Mouse (Mus musculus): ENCODE data around the gene Kif1b.

GRCm38 (mm10) chr4:149188563-149188962 is 118.9 kb downstream of the Kif1b start:
- TF ChIP-seq CTCF (IDR thresholded peaks at IDR 0.05; ENCODE audit: low read depth) (no peak), EP300 (IDR thresholded peaks at IDR 0.05; ENCODE audit: low read depth) (no peak)

Data from liver, embryonic 14.5 days (tissue).